Mouse (Mus musculus) brain, embryonic 14.5 days (tissue): ENCODE results near the gene 1700017D01Rik. TPM values are rescaled to one million over a fixed set of nuclear protein-coding genes. Genes with fewer than 3 reads are reported as not detected.
"Not testable (repeated sequence)": the region's sequence is repeated elsewhere in the genome, so short reads cannot be mapped to it uniquely, and the experiment has no call there.

ENCODE experiments used
- DNase-seq: peaks from one replicate; pipeline ENCODE4 v3.0.0-alpha.2; 2011; ENCODE audit warnings: low read depth
- CTCF ChIP-seq: fragments of 200-500 bp; IDR thresholded peaks from 2 replicates; pipeline ENCODE4 v1.5.1; 2012; ENCODE audit warnings: inconsistent platforms, mild to moderate bottlenecking, moderate library complexity, borderline replicate concordance; ENCODE audit not compliant: insufficient read depth, insufficient read length; ENCODE audit errors: extremely low read depth
- POLR2A ChIP-seq: fragments of 200-500 bp; IDR thresholded peaks from 2 replicates; pipeline ENCODE4 v1.6.1; 2012; ENCODE audit warnings: mild to moderate bottlenecking, inconsistent platforms, borderline replicate concordance; ENCODE audit not compliant: poor library complexity, insufficient read depth, insufficient read length, severe bottlenecking; ENCODE audit errors: extremely low read depth
- polyA plus RNA-seq: library from polyadenylated mRNA; depleted of rRNA; stranded (reverse); fragments of >200 nt; gene quantifications from 2 replicates; pipeline ENCODE4 v1.2.3, GENCODE M21; 2012; rRNA removed

Gene 1700017D01Rik
- polyA plus RNA-seq, 1 experiment = not detected

- TF ChIP-seq CTCF (no peak), POLR2A (no peak)
- DNase-seq = no peak
Measured at GRCm38 (mm10) chr19:11070364-11070763, 60.3 kb downstream of the 1700017D01Rik start.

- TF ChIP-seq CTCF (no peak), POLR2A (no peak)
Measured at GRCm38 (mm10) chr19:11065202-11065875, 65.3 kb downstream of the 1700017D01Rik start.

GRCm38 (mm10) chr19:11060900-11061299 is 69.8 kb downstream of the 1700017D01Rik start:
- TF ChIP-seq CTCF = no peak
- TF ChIP-seq POLR2A = no peak
- DNase-seq = no peak

More at GRCm38 (mm10) chr19:11065202-11065875, 65.3 kb downstream of the 1700017D01Rik start:
- DNase-seq = no peak

- TF ChIP-seq POLR2A = no peak
- no peak for TF ChIP-seq CTCF
- DNase-seq = no peak
Measured at GRCm38 (mm10) chr19:11059967-11060366, 70.7 kb downstream of the 1700017D01Rik start.

- not testable (repeated sequence) for DNase-seq
Measured at GRCm38 (mm10) chr19:11055700-11056099, 75.0 kb downstream of the 1700017D01Rik start.

- no peak for TF ChIP-seq CTCF
- no peak for TF ChIP-seq POLR2A
- DNase-seq = no peak
Measured at GRCm38 (mm10) chr19:11053277-11053676, 77.4 kb downstream of the 1700017D01Rik start.

GRCm38 (mm10) chr19:11052877-11053276 is 77.8 kb downstream of the 1700017D01Rik start:
- TF ChIP-seq POLR2A (no peak), CTCF (no peak)
- no peak for DNase-seq

- no peak for TF ChIP-seq CTCF
- no peak for TF ChIP-seq POLR2A
- DNase-seq = no peak
Measured at GRCm38 (mm10) chr19:11050286-11050685, 80.4 kb downstream of the 1700017D01Rik start.

- TF ChIP-seq POLR2A = no peak
- no peak for TF ChIP-seq CTCF
- no peak for DNase-seq
Measured at GRCm38 (mm10) chr19:11049426-11049825, 81.2 kb downstream of the 1700017D01Rik start.

- TF ChIP-seq CTCF (no peak), POLR2A (no peak)
- no peak for DNase-seq
Measured at GRCm38 (mm10) chr19:11048503-11048902, 82.2 kb downstream of the 1700017D01Rik start.

- TF ChIP-seq POLR2A (no peak), CTCF (no peak)
- DNase-seq = no peak
Measured at GRCm38 (mm10) chr19:11048009-11048408, 82.7 kb downstream of the 1700017D01Rik start.

Other genes starting within 250 kb of the 1700017D01Rik start
- 41.9 and 47.1 TPM in 2 replicates for gene Tmem109, start 248.9 kb downstream of the 1700017D01Rik start, polyA plus RNA-seq
- gene Prpf19, start 235.6 kb downstream of the 1700017D01Rik start, polyA plus RNA-seq = 341 and 452 TPM in 2 replicates
- gene Zp1, start 210.2 kb downstream of the 1700017D01Rik start, polyA plus RNA-seq = 0.13 and 0.16 TPM in 2 replicates
- 0.30 and 0.44 TPM in 2 replicates for gene Ptgdr2, start 193.7 kb downstream of the 1700017D01Rik start, polyA plus RNA-seq
- 6.2 and 6.3 TPM in 2 replicates for gene Ccdc86, start 181.6 kb downstream of the 1700017D01Rik start, polyA plus RNA-seq
- gene Ms4a10, start 156.2 kb downstream of the 1700017D01Rik start, polyA plus RNA-seq = not detected in 2 replicates
- not detected in 2 replicates for gene Ms4a15, start 137.6 kb downstream of the 1700017D01Rik start, polyA plus RNA-seq
- gene Ms4a18, start 112.8 kb downstream of the 1700017D01Rik start, polyA plus RNA-seq = not detected in 2 replicates
- not detected in 2 replicates for gene Ms4a8a, start 49.8 kb downstream of the 1700017D01Rik start, polyA plus RNA-seq
- gene 1700025F22Rik, start 34.4 kb upstream of the 1700017D01Rik start, polyA plus RNA-seq = not detected in 2 replicates
- not detected in 2 replicates for gene Ms4a13, start 65.9 kb upstream of the 1700017D01Rik start, polyA plus RNA-seq
- not detected in 2 replicates for gene Ms4a12, start 101.6 kb upstream of the 1700017D01Rik start, polyA plus RNA-seq
- not detected in 2 replicates for gene Ms4a1, start 135.4 kb upstream of the 1700017D01Rik start, polyA plus RNA-seq
- not detected in 2 replicates for gene Ms4a5, start 153.0 kb upstream of the 1700017D01Rik start, polyA plus RNA-seq
- 0.15 and 0.18 TPM in 2 replicates for gene Ms4a14, start 183.6 kb upstream of the 1700017D01Rik start, polyA plus RNA-seq
- gene Ms4a7, start 205.3 kb upstream of the 1700017D01Rik start, polyA plus RNA-seq = 0.86 and 1.9 TPM in 2 replicates
- 0.25 and 0.38 TPM in 2 replicates for gene Ms4a4a, start 244.6 kb upstream of the 1700017D01Rik start, polyA plus RNA-seq